Mouse (Mus musculus) NIH3T3 (cell line): ENCODE results near the gene Dhx32.
A peak's percentile ranks its signal among the peaks of the same experiment; 100 is the strongest.

ENCODE experiments used
- DNase-seq: peaks from one replicate; pipeline ENCODE4 v3.0.0-alpha.2; 2012; ENCODE audit warnings: low read depth

The Dhx32 gene

DNA sequence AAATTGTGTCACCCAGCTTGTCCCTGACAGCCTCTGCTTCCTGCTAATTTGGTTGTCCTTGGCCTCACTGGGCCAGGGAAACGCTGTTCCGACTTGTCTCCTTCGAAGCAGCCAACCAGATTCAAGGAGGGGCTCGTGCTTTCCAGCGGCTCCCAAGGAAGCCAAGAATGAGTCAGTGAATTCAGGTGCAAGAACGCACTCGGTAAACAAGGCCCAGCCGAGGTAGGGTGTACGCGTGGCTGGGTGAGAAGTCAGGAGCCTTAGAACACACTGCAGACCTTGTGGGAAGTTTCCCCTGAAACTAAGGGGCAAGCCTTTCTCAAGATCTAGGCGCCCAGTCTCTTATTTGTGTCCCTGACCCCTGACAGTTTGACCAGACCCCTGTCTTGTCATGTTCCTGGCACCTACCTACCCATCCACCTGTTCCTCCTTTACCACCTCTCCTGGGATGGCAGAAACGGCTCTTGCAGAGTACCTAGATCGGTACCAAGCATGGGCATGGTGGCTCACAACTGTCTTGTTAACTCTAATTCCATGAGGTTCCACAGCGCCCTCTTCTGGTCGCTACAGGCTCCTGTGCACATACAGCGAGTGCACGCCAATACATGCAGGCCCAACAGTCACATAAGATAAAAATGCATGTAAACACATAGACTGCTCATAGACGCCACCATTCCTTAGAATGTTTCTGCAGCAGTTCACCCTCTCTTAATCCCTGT is at the start of gene Dhx32:
Dhx32 (minus strand) TSS at position 10 of the 719 bp plus-strand sequence.
- DNase-seq, result peak; percentile 73

DNA sequence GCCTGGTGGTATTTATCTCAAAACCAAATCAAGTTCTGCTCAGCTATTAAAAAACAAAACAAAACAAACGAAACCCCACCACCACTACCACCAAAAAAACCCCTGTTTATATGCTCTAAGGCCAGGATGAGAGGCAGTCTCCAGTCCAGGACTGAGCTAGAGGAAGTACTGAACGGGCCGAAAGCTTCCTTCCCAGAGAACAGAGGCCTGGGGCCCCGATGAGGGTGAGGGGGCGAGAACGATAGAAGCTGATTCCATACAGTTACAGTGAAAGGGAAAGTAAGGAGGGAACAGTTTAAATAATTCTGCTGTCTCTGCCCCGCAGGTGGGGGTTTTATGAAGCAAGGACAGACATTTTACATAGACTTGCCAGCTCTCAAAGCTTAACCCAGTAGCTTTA is 47.1 kb upstream of the Dhx32 start:
- no peak for DNase-seq

DNA sequence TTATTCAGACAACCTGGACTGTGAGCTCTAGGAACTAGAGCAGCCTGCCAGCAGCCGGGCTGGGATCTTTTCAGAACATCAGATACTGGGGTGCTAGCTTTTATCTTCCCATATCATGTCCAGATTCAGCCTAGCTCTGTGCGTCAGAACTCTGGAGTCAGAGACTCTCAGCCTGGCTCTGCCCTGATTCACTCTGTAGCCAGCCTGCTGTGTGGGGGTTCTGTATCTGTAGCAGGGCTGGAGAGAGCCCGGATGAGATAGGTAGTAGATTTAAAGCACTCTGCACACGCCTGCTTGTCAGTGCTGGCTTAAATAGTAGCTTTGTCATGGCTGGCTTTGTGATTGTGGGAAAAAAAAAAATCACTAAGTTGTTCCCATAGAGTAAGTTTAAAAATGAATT is 46.0 kb upstream of the Dhx32 start:
- no peak for DNase-seq

DNA sequence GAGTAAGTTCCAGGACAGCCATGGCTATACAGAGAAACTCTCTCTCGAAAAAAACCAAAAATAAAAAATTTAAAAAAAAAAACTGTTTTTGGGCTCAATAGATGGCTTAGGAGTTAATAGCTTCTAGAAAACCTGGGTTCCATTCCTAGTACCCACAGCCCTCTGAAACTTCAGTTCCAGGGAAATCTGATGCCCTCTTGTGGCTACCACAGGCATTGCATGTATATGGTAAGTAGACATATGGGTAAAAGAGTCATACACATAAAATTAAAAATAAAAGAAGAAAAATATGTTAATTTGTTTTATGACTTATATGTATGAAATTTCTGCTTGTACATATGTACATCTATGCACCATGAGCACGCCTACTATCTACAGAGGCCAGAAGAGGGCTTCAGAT is 42.1 kb upstream of the Dhx32 start:
- DNase-seq, result peak; percentile 14

DNA sequence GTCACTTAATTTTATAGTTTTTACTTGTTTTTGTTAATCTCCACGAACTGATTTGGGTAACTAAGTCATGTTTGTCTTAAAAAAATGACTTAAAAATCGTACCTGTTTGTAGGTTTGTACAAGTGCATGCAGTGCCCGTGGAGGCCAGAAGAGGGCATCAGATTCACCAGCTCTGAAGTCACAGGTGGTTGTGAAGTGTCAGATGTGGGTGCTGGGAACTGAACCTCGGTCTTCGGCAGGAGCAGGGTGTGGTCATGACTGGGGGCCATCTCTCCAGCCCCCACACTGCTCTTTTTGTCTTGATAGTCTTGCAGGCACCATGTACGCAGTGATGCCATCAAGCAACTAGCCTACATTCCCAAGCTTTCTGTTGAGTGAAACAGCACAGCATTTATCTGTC is 41.2 kb upstream of the Dhx32 start:
- no peak for DNase-seq

DNA sequence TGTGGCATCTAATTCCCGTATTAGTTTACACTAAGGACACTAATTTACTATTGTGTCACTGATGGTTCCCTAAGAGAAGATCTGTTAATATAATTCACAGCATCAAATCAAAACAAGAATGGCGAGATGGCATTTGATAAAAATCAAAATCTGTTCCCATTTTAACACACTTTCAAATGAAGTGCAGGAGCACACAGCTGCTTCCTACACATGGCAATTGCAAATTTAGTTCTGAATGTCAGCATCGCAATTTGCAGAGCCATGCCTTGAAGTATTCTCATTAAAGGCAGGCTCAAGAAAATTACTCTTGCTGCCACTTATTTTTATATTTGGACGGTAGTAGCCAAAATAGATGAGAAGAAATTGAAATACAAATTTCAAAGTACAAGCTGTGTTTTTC is 30.8 kb upstream of the Dhx32 start:
- DNase-seq, result no peak

DNA sequence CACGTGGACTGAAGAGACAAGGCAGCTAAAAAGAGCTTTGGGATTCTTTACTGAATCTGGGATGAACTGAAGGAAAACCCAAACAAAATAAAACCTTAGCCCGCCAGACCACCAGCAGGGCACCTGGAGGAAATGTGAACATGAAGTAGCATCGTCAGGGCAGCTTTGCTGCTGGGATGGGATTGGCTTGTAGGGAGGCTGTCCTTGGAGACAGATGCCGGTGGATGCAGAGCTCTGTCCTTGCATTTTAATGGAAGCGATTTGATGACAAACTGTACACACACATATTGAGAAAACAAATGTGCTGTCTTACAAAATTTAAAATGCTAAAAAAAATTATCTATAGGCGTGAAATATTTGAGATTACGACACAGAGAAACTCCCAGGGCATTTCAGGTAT is 30.4 kb upstream of the Dhx32 start:
- no peak for DNase-seq

DNA sequence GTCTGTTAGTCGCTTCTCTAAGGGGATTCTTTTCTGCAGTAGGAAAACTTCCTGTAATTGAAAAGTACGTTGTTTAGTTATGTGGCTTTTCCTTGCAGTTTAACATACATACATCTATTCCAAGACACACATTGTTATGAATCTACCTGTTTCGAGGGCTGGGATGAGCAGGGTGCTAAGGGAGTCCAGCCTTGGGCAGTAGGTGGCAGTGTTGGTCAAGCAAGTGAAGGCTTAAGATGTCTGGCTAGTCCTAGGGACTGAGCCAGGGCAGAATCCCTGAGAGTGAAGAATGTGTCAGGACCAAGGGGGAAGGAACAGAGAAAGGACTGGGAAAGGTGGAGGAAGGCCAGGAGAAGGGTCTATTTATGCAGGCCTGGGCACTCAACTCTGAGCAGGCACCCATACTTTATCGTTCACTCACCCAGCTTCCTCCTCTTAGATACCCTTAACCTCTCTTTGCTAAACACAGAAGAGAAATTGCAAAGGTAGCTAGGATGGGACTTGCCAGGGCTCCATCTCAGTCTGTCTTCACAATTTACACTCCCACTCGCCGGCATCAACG is 23.2 kb upstream of the Dhx32 start:
- peak; percentile 84 for DNase-seq

DNA sequence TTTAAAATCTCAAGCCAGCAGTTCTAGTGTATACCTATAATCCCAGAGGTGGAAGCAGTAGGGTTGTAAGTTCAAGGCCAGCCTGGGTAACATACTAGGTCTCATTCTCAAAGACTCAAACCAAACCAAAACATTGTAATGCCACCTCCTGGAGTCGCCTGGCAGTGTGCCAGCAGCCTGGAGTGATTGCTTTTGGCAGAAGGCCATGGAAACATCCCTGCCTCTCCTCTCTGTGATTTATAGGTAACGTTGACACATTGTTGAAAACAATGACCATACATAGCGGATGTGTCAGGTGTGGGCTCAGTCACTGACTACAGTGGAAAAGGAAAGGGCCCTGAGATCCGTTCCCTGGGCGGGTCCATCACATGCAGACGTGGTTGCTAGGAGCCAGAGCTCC is 19.3 kb upstream of the Dhx32 start:
- peak; percentile 20 for DNase-seq

DNA sequence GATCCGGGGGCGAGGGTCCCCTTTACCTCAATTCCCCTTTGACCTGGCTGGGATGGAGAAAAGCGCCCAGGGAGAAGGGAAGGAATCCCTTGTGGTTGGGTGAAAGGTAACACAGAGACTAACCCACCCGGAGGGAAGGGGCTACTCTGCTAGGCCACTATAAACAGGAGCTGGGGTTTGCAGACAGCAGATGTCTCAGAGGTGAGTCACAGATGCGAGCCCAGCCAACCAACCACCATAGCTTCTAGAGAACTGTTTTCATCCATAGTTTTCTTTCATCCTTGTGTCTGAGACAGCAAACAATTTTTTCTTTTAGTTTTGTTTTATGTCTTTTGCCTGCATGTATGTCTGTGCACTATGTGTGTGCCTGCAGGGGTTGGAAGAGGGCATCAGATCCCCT is 17.4 kb upstream of the Dhx32 start:
- peak; percentile 47 for DNase-seq

DNA sequence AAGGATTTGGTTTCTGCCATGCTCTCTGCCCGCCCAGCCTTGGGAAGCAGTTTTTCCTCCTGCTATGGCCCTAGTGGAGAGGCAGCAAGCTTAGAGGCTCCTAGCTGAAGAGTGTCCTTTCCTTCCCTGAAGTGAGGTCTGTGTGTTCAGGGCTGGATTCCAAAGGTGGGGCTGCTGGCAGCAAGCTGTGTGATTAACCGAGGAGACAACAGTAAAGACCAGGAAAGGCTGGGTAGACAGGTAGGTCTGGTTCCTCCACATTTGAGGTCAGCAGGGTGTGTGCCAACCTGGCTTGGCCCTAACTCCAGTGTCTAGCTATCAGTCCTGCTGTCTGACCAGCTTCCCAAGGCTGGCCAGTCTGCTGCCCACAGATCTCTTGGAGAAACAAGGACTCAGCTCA is 12.2 kb upstream of the Dhx32 start:
- DNase-seq, result no peak

DNA sequence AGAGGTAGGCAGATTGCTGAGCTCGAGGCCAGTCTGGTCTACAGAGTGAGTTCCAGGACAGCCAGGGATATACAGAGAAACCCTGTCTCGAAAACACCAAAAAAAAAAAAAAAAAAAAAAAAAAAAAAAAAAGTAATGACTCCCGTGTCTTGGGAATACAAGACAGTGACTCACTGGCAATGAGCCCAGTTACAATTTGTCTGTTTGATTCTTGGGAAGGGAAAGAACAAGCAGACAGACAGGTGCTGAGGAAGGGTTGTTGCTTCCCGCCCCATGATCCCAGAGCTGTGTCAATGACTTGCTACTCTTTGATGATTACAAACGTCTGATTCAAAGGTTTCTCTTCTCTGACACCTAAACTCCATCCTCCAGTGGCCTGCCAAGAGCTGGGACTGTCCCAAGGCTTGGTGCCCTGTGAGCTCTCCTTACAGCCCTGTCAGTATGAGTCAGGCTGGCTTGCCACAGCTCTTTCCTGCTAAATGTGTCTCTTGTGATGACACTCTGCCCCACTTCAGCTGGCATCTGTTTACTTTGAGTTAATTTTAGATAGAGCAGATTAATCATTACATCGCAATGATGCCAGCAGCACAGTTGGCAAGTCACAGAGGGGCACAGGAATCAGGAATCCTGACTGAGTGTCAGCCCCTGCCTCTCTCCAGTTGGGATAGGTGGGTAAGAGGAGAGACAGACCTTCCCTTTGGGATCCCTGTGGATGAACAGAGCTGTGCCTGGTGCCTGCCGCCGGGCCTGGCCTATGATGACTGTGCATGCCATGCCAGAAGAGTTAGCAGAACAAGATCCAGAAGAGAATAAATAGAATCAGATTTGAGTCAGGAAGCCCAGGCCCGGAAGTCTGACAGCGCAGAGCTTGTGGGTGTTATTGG is 11.0 kb upstream of the Dhx32 start:
- peak; percentile 76 for DNase-seq

DNA sequence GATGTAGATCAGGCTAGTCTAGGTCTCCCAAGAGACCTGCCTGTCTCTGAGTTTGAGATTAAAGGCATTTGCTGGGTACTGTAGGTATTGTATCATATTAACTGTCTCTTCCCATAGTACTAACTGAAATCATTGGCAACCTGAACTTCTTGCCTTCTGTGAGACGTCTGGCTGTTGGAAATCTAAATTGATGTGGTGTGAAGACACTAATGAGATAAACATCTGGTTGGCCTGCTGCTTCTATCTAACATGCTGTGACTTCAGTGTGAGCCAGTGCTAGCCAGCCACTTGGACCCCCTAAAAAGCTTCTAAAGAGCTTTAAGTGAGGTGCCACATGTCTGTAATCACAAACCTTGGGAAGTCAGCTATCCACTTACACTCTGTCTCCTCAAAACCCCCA is 10.2 kb upstream of the Dhx32 start:
- no peak for DNase-seq

DNA sequence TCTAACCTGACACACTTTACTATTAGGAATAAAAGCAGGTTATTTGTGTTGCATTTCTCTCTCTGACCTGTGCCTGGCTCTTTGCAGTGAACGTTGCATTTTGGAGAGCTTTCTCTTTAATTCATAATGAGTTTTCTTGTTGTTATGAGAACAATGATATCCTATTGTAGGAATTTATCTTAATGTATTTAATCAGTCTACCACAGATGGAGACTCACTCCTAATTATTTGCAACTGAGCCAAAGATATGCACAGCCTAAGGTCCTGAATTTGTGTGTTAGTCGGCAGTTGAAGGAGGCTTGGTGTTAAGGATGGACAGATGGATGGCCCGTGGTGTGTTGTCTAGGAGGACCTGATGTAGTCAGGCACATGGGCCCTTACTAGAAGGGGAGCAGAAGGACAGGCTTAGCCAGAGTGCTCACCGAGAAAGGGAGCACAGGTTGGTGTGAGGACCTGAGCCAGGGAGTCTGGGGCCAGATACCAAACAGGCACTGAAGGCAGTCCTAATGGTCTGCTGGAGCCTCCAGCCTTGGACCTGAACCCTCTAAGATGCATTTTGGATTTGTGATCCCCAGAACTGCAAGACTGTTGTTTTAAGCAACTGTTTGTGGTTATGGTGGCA is 8.2 kb upstream of the Dhx32 start:
- no peak for DNase-seq

DNA sequence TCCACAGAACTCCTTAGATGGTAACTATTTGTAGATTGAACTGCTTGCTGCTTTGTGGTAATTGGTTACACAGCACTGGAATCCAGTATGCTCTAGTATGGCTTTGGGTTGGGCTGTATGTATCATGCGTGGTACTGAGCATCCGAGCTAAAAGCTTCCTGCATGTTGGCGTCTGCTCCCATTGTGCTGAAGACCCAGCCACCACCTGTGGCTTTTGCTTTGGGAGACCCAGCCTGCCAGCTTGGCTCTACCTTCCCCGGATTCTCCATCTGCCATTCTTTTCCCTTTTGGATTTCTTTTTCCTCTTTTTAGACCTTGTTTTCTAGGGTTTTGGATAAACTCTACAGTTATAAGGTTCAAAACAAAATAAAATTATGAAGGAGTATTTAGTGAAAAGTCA is 7.6 kb upstream of the Dhx32 start:
- no peak for DNase-seq

DNA sequence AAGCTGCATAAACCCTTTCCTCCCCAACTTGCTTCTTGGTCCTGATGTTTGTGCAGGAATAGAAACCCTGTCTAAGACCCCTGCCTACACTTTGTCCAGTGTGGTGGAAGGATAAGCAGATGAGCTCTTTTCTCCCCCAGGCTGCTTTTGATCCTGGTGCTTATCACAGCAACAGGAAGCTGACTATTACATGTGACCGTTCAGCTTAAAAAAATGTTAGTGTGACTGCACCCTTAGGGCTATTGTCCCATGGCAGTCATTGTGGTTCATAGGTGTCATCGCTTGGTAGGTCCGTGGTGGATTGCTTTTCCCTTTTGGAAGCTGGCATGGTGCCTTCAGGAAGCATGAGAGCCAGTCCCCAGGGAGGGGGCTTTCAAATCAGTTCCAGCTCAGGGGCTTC is 5.6 kb upstream of the Dhx32 start:
- DNase-seq, result no peak

DNA sequence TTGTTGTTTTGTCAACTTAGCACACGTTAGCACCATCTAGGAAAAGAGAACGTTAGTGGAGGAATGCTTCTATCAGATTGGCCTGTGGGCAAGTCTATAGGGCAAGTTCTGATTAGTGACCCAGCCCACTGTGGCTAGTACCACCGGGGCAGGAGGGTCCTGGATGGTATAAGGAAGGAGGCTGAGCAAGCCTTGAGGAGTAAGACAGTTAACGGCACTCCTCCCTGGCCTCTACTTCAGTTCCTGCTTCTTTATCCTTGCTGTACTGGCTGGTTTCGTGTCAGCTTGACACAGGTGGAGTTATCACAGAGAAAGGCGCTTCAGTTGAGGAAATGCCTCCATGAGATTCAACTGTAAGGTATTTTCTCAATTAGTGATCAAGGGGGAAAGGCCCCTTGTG is 5.0 kb upstream of the Dhx32 start:
- DNase-seq, result no peak

DNA sequence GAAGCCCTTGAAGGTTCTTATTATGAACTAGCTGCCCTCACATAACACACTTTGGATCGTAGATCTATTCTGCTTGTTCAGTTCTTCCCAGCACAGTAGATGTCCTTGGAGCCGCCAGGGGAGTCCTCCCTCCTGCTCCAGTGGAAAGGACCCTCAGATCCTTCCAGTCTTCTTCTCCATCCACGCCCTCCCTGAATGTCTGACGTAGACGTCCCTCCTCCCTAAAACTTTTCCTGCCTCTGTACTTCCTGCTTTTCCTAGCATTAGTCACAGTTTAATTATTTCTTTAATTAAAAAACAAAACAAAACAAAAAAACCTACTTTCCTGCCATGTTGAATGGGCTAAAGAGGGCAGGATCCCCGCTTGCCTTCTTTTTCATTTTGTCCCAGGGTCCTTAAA is 535 bp downstream of the Dhx32 start:
- no peak for DNase-seq

DNA sequence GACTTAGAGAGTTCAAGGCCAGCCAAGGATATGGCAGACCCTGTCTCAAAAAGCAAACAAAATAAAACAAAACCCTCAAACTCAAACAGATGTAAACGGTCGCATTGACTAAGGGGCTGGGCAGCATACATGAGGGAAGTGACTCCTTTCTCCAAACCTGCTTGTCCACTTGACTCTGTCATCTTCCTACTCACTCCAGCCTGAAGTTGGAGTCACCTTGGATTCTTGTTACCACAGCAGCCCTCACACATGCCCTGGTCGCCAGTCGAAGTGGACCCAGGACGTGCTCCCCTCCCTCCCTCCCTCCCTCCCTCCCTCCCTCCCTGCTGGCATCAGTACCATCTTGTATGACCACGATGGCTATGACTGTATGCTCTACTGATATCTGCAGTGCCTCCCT is 943 bp downstream of the Dhx32 start:
- DNase-seq, result no peak

DNA sequence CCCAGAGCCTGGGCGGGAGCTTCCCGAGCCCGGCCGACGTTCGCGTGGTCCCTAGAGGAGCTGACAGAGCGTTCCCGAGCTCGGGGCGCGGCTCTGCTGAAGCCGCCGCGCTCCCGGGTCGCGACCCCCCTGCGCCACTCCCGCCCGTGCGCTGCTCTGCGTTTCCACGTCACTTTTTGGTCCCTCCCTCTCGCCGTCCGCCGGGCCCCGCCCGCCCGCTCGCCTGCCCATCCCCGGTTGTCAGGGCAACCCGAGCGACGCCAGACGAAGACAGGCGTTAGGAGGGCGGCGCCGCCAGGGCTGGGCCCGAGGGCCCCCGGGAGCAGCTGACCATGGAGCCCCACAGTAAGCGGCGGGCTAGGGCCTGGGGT is 5.9 kb downstream of the Dhx32 start, which contains the start of gene Fank1:
Fank1 (plus strand) TSS at position 236 of the 371 bp plus-strand sequence.
- peak; percentile 88 for DNase-seq

DNA sequence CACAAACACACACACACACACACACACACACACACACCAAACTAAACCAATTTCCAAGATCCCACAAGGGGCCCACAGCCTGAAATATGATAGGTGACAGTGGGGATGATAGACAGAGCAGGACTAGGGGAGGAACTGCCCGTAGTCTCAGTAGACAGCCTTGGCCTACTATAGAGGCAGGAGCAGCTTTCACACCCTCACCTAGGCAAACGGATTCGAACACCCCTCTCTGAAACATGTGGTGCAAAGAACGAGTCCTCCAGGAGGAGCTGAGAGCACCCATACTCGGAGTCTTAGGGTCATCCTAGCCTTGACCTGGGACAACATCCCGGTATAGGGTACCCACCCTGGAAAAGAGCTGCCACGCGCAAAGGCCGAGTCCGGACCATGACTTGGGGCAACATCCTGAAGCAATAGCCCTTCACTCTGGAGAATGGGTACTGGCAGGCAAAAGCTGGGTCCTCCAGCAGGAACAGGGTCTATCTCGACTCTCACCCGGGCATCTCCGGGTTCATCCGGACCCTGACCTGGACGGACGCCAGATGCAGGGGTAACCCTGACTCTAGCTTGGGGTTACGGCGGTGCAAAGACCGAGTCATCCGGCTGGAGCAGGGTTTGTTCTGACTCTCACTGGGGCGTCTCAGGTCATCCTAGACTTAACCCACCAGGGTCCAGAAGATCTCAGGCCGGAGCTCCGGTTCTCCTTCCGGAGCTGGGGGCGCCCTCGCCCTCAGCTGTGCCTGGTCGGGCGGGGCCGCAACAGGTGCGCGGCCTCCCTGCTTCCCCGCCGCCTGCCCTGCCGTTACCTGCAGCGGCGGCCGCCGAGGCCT is 6.5 kb downstream of the Dhx32 start:
- DNase-seq, result peak; percentile 5

DNA sequence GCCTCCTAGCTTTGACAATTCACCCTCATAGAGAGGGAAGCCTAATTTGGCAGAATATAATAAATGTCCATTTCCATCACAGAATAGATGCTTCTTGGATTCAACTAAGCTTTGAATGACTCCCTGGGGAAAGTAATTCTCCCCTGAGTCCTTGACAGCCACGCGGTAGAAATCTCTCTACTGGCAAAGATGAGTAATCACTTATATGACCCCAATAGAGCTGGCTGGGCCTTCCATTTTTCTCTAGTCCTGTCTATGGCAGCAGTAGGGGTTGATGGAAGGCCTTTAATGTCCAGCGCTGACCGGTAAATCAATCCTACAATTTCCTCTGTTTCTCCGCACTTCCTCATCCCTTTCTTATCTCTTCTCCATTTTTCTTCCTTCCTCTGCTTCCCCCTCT is 7.3 kb downstream of the Dhx32 start:
- peak; percentile 48 for DNase-seq
